Mouse (Mus musculus): ENCODE measurements around the gene Rbm15b. TPM values are rescaled to one million over a fixed set of nuclear protein-coding genes. Genes with fewer than 3 reads are reported as not detected.
A peak's percentile ranks its signal among the peaks of the same experiment; 100 is the strongest.

Gene Rbm15b
- polyA plus RNA-seq, 1 experiment from 2014 or later, result 3.8 TPM

DNA sequence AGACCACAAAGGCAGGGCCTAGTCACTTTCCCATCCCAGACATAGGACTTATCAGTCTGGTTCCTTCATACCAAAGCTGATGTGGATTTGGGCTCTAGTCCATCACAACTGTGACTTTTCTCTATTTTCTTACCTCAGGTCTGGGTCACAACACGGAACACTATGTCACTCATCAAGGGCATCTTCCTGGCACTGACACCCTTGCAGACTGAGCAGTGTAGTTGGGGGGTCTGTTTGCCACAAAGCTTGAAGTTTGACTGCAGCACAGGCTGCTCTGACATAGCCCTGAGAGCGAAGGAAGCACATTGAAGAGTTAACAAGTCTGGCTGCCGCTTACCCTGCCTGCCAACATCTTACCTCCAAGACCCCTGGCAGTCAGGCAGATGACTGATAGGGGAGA lies 4.1 kb downstream of the Rbm15b start:
- no peak overlapping the region for H3K4me2 ChIP-seq (replicated peaks; ENCODE audit: low read depth)
- H3K9me3 ChIP-seq (ENCODE audit: control insufficient read depth, low read length), result no peaks in the 10 kb centered on the region
- 73% methylated on average over 3 of the region's 3 CpGs for WGBS
- H3K4me1 ChIP-seq (replicated peaks; ENCODE audit: control insufficient read depth, insufficient read depth), result peaks cover 12% of the 10 kb centered on the region
- H3K36me3 ChIP-seq (ENCODE audit: control insufficient read depth, insufficient read depth, low read length), result peaks cover 23% of the 10 kb centered on the region
- ATAC-seq (ENCODE audit: low FRiP score, low TSS enrichment) (no peak), DNase-seq (ENCODE audit: low spot score) (no peak)
- H3K9ac ChIP-seq (ENCODE audit: low read length), result no peak overlapping the region
- H3K27ac ChIP-seq (replicated peaks), result no peak overlapping the region
- H3K4me3 ChIP-seq (ENCODE audit: low read depth, low read length), result no peak overlapping the region
- TF ChIP-seq CTCF (IDR thresholded peaks at IDR 0.05; ENCODE audit: low read depth), result no peak
- H3K27me3 ChIP-seq (ENCODE audit: control insufficient read depth, insufficient read depth, low read length), result no peaks in the 10 kb centered on the region

DNA sequence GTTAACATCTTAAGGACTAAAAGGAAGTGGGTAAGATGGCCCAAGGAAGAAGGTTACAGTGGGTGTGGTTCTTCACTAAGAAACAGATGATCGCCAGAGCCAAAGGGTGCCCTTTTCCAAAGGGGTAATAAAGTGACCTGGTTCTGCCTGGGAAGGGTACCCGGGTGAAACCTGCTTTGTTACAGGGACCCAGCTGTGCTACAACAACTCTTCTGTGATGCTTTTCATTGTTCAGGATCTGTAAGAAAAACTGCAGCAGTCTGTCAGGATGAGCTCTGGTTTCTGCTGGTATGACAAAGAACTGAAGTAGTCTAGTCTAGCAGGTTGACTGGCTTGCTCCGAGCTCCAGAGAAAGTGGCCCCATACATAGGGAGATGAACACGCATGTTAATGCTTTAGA lies 5.1 kb downstream of the Rbm15b start:
- ATAC-seq (ENCODE audit: low FRiP score, low TSS enrichment) (no peak), DNase-seq (ENCODE audit: low spot score) (no peak)
- Histone ChIP-seq H3K27me3 (ENCODE audit: control insufficient read depth, insufficient read depth, low read length) (no peaks in the 10 kb centered on the region), H3K36me3 (ENCODE audit: control insufficient read depth, insufficient read depth, low read length) (peaks cover 23% of the 10 kb centered on the region), H3K9me3 (ENCODE audit: control insufficient read depth, low read length) (no peaks in the 10 kb centered on the region), H3K4me1 (replicated peaks; ENCODE audit: control insufficient read depth, insufficient read depth) (peaks cover 12% of the 10 kb centered on the region), H3K27ac (replicated peaks) (no peak overlapping the region), H3K4me3 (ENCODE audit: low read depth, low read length) (no peak overlapping the region), H3K4me2 (replicated peaks; ENCODE audit: low read depth) (no peak overlapping the region), H3K9ac (ENCODE audit: low read length) (no peak overlapping the region)
- 76% methylated on average over 4 of the region's 4 CpGs for WGBS
- TF ChIP-seq EP300 (optimal IDR thresholded peaks at IDR 0.05) (no peak), CTCF (IDR thresholded peaks at IDR 0.05; ENCODE audit: low read depth) (no peak)

DNA sequence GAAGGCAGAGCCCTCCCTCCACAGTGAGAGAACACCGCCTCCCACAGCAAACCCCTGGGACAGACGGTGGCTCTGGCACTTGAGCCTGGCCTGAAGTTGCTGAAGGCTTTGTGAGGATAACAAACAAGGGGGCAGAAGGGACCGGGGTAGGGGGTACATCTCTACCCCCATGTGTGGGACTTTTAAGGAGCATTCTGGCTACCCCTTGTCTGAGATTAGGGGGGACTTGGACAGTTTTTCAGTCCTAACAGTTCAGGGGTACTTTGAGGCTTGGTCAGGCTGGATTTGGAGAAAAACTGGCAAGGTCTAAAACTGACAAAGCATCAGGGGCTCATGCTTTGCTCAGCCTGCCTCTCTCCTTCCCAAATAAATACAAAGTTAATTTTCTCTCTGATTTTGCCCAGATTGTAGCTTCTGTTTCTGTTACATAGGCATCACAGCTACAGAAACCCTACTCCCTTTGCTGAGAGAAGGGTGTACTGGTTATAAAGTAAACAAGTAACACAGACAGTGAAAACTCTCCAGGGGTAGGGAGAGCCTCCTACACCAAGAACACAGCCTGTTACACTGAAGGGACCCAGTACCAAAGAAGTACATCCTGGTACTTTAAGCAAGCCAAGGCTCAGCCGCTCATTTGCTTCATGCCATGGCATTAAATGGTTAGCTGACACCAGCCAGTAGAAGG lies 6.0 kb downstream of the Rbm15b start:
- H3K4me3 ChIP-seq (ENCODE audit: low read depth, low read length), result no peak overlapping the region
- no peak overlapping the region for H3K27ac ChIP-seq (replicated peaks)
- peaks cover 12% of the 10 kb centered on the region for H3K4me1 ChIP-seq (replicated peaks; ENCODE audit: control insufficient read depth, insufficient read depth)
- H3K27me3 ChIP-seq (ENCODE audit: control insufficient read depth, insufficient read depth, low read length), result no peaks in the 10 kb centered on the region
- peaks cover 26% of the 10 kb centered on the region for H3K36me3 ChIP-seq (ENCODE audit: control insufficient read depth, insufficient read depth, low read length)
- no peaks in the 10 kb centered on the region for H3K9me3 ChIP-seq (ENCODE audit: control insufficient read depth, low read length)
- no peak for TF ChIP-seq EP300 (optimal IDR thresholded peaks at IDR 0.05)
- 0 out of 2 replicates have a peak, but pooled peaks have one; percentile 1 for TF ChIP-seq CTCF (IDR thresholded peaks at IDR 0.05; ENCODE audit: low read depth)
- WGBS, result 66% methylated on average over 4 of the region's 4 CpGs
- ATAC-seq (ENCODE audit: low FRiP score, low TSS enrichment) (no peak), DNase-seq (ENCODE audit: low spot score) (no peak)
- H3K4me2 ChIP-seq (replicated peaks; ENCODE audit: low read depth), result no peak overlapping the region
- no peak overlapping the region for H3K9ac ChIP-seq (ENCODE audit: low read length)

DNA sequence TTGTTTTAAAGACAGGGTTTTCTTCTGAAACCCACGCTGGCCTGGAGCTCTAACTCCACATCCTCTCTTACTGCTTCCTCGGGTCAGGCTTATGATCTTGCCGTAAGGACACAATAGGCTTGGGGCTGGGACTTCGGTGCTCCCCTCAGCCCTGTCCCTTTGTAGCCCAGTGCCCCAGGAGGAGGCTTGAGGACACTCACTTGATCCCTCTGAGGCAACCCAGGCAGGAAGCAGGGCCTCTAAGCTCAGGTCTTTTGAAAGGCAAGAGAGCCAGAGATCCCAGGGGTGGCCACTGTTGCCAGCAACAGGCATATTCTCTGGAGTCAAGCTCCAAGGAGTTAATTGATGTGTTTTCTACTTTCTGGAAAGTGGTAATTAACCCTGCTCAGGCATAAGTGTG lies 7.8 kb downstream of the Rbm15b start:
- Histone ChIP-seq H3K4me2 (replicated peaks; ENCODE audit: low read depth) (no peak overlapping the region), H3K4me3 (ENCODE audit: low read depth, low read length) (no peak overlapping the region), H3K36me3 (ENCODE audit: control insufficient read depth, insufficient read depth, low read length) (peaks cover 33% of the 10 kb centered on the region), H3K4me1 (replicated peaks; ENCODE audit: control insufficient read depth, insufficient read depth) (peaks cover 5% of the 10 kb centered on the region; the same call in 1 of the 2 replicates), H3K9me3 (ENCODE audit: control insufficient read depth, low read length) (no peaks in the 10 kb centered on the region), H3K27me3 (ENCODE audit: control insufficient read depth, insufficient read depth, low read length) (no peaks in the 10 kb centered on the region), H3K9ac (ENCODE audit: low read length) (no peak overlapping the region), H3K27ac (replicated peaks) (no peak overlapping the region)
- 74% methylated on average over 4 of the region's 4 CpGs for WGBS
- ATAC-seq (ENCODE audit: low FRiP score, low TSS enrichment), result no peak
- no peak for DNase-seq (ENCODE audit: low spot score)
- TF ChIP-seq CTCF (IDR thresholded peaks at IDR 0.05; ENCODE audit: low read depth), result no peak
- no peak for TF ChIP-seq EP300 (optimal IDR thresholded peaks at IDR 0.05)

DNA sequence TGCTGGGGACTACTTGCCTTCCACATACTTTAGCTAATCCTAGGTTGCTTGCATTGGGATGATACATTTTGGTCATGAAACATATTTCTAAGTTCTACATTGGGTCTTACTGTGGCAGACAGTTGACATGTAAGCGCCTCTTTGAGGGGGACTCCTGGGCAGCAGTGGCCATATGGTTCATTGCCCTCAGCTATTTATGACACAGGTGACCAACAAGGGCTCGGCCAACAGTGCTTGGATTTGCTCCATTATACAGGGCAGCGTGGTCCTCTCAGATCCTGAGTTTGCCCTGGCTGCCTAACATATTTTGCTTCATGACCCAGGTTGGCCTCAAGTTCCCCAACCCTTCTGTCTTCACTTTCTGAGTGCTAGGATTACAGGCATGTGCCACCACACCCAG lies 10.6 kb downstream of the Rbm15b start:
- Histone ChIP-seq H3K4me2 (replicated peaks; ENCODE audit: low read depth) (no peak overlapping the region), H3K36me3 (ENCODE audit: control insufficient read depth, insufficient read depth, low read length) (peaks cover 26% of the 10 kb centered on the region), H3K4me1 (replicated peaks; ENCODE audit: control insufficient read depth, insufficient read depth) (no peaks in the 10 kb centered on the region), H3K27ac (replicated peaks) (no peak overlapping the region), H3K4me3 (ENCODE audit: low read depth, low read length) (no peak overlapping the region), H3K27me3 (ENCODE audit: control insufficient read depth, insufficient read depth, low read length) (no peaks in the 10 kb centered on the region), H3K9ac (ENCODE audit: low read length) (no peak overlapping the region), H3K9me3 (ENCODE audit: control insufficient read depth, low read length) (no peaks in the 10 kb centered on the region)
- TF ChIP-seq EP300 (optimal IDR thresholded peaks at IDR 0.05), result no peak
- no peak for TF ChIP-seq CTCF (IDR thresholded peaks at IDR 0.05; ENCODE audit: low read depth)
- DNase-seq (ENCODE audit: low spot score) (no peak), ATAC-seq (ENCODE audit: low FRiP score, low TSS enrichment) (no peak)
- 87% methylated on average over 3 of the region's 3 CpGs for WGBS

DNA sequence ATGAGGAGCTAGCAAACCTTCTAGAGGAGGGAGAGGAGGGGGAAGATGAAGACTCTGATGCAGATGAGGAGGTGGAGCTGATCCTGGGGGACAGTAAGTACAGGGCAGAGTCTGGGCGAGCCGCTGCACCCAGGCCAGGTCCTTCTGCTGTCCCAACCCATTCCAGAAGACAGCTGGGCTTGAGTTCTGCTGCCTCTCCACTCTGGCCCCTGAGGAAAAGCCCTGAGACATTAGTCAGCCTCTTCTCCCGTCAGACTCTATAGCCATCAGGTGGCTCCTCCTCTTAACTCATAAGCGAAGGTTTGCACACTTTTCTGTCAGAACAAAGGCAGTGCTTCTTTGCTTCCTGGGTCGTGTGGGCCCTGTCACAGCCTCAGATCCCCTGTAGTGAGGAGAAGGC lies 13.0 kb downstream of the Rbm15b start:
- 76% methylated on average over 5 of the region's 5 CpGs for WGBS
- DNase-seq (ENCODE audit: low spot score) (no peak), ATAC-seq (ENCODE audit: low FRiP score, low TSS enrichment) (no peak)

More for the DNA sequence above, 13.0 kb downstream of the Rbm15b start:
- Histone ChIP-seq H3K9me3 (ENCODE audit: control insufficient read depth, low read length) (no peaks in the 10 kb centered on the region), H3K27me3 (ENCODE audit: control insufficient read depth, insufficient read depth, low read length) (no peaks in the 10 kb centered on the region), H3K27ac (replicated peaks) (no peak overlapping the region), H3K4me3 (ENCODE audit: low read depth, low read length) (no peak overlapping the region), H3K4me2 (replicated peaks; ENCODE audit: low read depth) (no peak overlapping the region), H3K36me3 (ENCODE audit: control insufficient read depth, insufficient read depth, low read length) (peaks cover 22% of the 10 kb centered on the region), H3K4me1 (replicated peaks; ENCODE audit: control insufficient read depth, insufficient read depth) (no peaks in the 10 kb centered on the region), H3K9ac (ENCODE audit: low read length) (no peak overlapping the region)
- TF ChIP-seq EP300 (optimal IDR thresholded peaks at IDR 0.05) (no peak), CTCF (IDR thresholded peaks at IDR 0.05; ENCODE audit: low read depth) (no peak)

Data from stomach, postnatal 0 days (tissue).